Mouse (Mus musculus) left cerebral cortex, postnatal 4 days (tissue): ENCODE measurements around the gene Rpl13. TPM values are rescaled to one million over a fixed set of nuclear protein-coding genes. Genes with fewer than 3 reads are reported as not detected.

Experiments used
- DNase-seq: peaks from one replicate; pipeline ENCODE4 v3.0.0-alpha.2; 2022
- intact Hi-C: fragments of 180-260 bp; cut with DNase I; formaldehyde crosslinking; loops from one replicate; pipeline ENCODE4 v1.15.1; 2025
- total RNA-seq, 2 experiments: library from RNA; stranded (reverse); gene quantifications; 2 replicates each; pipeline ENCODE4 v1.2.3; 2021

The Rpl13 gene
- total RNA-seq, 2 experiments from 2014 or later: 539 to 588 TPM

- DNase-seq: no peak
- intact Hi-C loops: loop anchor here (5.0 kb wide), 1 partner anchor 96 kb away; no protein-coding TSS in a partner anchor
These were observed 4.4 kb downstream of the Rpl13 start for GRCm38 (mm10) chr8:123106531-123106930.

DNA sequence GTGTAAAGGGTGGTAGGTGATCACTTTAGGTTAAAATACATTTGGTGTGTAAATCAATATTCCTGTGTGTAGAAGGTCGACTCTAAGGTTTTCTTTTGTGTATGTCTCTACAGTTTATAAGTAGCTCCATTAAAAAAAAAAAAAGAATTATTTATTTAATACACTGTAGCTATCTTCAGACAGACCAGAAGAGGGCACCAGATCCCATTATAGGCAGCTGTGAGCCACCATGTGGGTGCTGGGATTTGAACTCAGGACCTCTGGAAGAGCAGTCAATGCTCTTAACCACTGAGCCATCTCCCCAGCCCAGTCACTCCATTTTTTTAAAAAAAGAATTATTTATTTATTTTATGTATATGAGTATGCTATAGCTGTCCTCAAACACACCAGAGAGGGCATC lies 5.9 kb downstream of the Rpl13 start:
- intact Hi-C loops: loop anchor here (5.0 kb wide), 1 partner anchor 94 kb away; no protein-coding TSS in a partner anchor
- DNase-seq: no peak

DNA sequence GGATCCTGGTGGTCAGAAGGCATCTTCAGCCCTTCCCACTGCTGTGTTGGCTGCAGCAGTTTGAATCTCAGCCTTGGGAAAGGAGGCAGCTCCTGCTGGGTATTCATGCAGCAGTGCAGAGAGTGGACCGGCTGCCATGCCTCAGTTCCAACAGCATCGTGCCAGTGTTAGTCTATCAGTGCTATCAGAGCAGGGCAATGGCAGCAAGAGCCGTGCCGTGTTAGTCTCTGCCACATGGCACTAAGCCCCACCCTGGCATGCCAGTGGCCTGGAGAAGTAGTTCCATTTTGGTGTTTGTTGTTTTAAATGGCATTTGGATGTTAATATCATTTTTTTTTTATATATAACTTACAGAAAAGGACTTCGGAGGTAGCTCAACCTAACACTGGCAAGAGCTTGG lies 6.8 kb downstream of the Rpl13 start:
- DNase-seq: no peak
- intact Hi-C loops: loop anchor here (5.0 kb wide), 1 partner anchor 93 kb away; no protein-coding TSS in a partner anchor

- peak; percentile 59 for DNase-seq
- intact Hi-C loops: no loop called here
These were observed 8.5 kb downstream of the Rpl13 start for GRCm38 (mm10) chr8:123110649-123111048.

- intact Hi-C loops: no loop called here
- no peak for DNase-seq
These were observed 10.7 kb downstream of the Rpl13 start for GRCm38 (mm10) chr8:123112892-123113291.

GRCm38 (mm10) chr8:123113908-123114469 lies 11.8 kb downstream of the Rpl13 start:
- DNase-seq: no peak
- intact Hi-C loops: no loop called here

GRCm38 (mm10) chr8:123114644-123115043 lies 12.5 kb downstream of the Rpl13 start:
- intact Hi-C loops: no loop called here
- DNase-seq: no peak

DNA sequence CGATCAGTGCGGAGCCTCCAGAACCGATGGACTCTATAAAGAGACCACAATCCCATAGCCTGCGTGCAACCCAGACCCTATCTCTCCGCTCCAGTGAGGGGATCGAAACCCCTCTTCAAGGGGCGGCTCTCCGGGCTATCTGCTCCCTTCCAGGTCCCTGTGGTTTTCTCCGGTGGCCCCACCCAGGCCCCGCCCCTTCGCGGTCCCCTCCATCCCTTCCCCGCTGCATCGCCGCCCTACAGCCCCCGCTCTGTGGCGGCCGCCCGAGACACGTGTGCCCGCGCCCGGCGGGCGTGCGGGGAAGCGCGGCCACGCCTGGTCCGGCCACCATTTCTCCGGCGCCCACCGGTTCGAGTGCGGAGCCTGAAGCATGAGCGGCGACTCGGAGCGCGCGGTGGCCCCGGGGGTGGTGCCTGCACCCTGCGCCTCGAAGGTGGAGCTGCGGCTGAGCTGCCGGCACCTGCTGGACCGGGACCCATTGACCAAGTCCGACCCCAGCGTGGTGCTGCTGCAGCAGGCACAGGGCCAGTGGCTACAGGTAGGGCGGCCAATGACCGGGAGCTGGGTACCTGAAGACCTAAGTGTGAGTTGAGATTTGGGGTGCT lies 15.1 kb downstream of the Rpl13 start, which contains the start of gene Cpne7:
Gene Cpne7 (plus strand): TSS at position 248 of the 605 bp plus-strand sequence.
- DNase-seq: no peak
- intact Hi-C loops: no loop called here

GRCm38 (mm10) chr8:123117744-123118143 lies 15.6 kb downstream of the Rpl13 start:
- no peak for DNase-seq
- intact Hi-C loops: no loop called here

DNA sequence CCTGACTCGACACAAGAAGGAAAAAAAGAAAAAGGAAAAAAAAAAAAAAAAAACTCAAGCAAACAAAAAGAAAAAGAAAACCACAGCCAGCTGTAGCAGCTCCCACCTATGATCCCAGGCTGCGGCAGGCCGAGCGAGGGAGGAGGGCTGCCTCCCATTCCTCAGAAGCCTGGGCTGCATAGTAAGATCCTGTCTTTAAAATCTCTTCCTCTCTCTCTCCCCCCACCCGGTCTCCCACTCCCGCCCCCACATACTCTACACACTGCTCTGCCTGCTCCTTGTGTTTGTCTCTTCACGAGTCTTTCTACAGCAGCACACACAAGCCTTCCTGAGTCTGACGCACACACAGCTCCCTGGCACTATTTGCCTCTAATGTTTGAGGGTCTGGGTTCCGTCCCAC lies 19.9 kb downstream of the Rpl13 start:
- intact Hi-C loops: no loop called here
- no peak for DNase-seq

GRCm38 (mm10) chr8:123122670-123123069 lies 20.5 kb downstream of the Rpl13 start:
- no peak for DNase-seq
- intact Hi-C loops: no loop called here

DNA sequence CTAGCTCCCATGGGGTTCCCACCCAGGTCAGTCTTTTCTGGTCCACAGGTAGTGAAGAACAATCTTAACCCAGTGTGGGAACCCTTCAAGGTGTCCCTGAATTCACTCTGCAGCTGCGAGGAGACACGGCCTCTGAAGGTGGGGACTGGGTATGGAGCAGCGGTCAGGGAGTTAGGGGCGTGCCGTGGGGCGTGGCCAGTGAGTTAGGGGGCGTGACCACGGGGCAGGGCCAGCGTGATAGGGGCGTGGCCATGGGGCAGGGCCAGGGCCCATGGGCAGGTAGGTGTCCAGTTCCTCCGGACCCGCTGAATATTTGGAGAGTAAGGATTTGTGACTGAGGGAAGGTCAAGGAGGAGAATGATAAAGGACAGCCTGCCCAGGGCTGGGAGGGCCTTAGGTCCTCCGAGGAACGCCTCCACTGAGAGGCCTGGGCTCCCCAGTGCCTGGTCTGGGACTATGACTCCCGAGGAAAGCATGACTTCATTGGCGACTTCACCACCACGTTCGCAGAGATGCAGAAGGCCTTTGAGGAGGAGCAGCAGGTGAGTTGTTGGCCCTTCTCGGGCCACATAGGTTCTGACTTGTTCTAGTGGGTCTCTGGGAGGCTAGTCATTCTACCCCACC lies 24.2 kb downstream of the Rpl13 start:
- DNase-seq: no peak
- intact Hi-C loops: no loop called here

- DNase-seq: no peak
- intact Hi-C loops: no loop called here
These were observed 28.9 kb downstream of the Rpl13 start for GRCm38 (mm10) chr8:123131041-123131440.

GRCm38 (mm10) chr8:123132953-123133352 lies 30.8 kb downstream of the Rpl13 start:
- intact Hi-C loops: no loop called here
- DNase-seq: no peak

- intact Hi-C loops: no loop called here
- no peak for DNase-seq
These were observed 32.1 kb downstream of the Rpl13 start for GRCm38 (mm10) chr8:123134149-123134713.

- no peak for DNase-seq
- intact Hi-C loops: no loop called here
These were observed 33.3 kb downstream of the Rpl13 start for GRCm38 (mm10) chr8:123135406-123135805.

DNA sequence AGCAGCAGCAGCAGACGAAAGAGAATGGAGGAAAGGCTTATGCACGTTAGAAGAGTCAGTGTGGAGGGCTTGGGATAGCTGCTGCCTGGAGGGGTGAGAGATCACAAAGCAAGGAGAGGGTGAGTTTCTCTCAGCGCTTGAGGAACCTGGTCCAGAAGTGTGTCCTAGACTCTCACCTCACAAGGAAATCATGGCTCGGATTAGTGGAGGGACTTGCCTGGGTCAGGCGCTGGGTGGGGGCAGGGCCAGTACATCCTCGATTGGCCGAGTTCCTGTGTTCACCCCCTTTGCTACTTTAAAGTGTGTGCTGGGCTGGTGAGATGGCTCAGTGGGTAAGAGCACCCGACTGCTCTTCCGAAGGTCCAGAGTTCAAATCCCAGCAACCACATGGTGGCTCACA lies 33.7 kb downstream of the Rpl13 start:
- intact Hi-C loops: no loop called here
- no peak for DNase-seq

DNA sequence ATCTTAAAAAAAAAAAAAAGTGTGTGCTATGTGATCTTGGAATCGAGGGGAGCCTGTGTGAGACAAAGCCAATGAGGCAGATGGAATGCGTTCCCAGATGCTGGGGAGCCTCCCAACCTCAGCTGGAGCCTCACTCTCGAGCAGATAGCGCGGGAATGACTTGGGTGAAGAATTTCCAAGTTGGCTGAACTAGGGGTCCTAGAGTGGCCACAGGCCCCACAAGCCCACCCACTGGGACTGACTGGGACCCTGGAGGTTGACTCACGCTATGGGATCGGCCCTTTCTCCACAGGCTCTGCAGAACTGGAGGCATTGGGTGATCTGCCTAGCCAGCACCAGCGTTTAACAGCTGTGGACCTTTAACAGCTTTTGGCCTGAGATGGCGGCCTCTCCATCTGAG lies 34.1 kb downstream of the Rpl13 start:
- intact Hi-C loops: no loop called here
- DNase-seq: no peak

GRCm38 (mm10) chr8:123137645-123138077 lies 35.5 kb downstream of the Rpl13 start:
- peak; percentile 89 for DNase-seq
- intact Hi-C loops: no loop called here

GRCm38 (mm10) chr8:123138741-123139140 lies 36.6 kb downstream of the Rpl13 start:
- intact Hi-C loops: no loop called here
- DNase-seq: no peak

GRCm38 (mm10) chr8:123141741-123142462 lies 39.8 kb downstream of the Rpl13 start:
- intact Hi-C loops: no loop called here
- DNase-seq: peak; percentile 82
